Mouse (Mus musculus) stomach, embryonic 14.5 days (tissue): Measurements from ENCODE around the gene Scnm1. TPM values are rescaled to one million over a fixed set of nuclear protein-coding genes. Genes with fewer than 3 reads are reported as not detected.

Experiments used
- ATAC-seq: fragments of 200-750 bp; cut with Nextera tagmentation; 2 replicates; pipeline ENCODE4 v1.8.0; 2017; ENCODE audit warnings: low read depth, moderate TSS enrichment; ENCODE audit not compliant: insufficient number of reproducible peaks, insufficient read depth, low FRiP score
- H3K27ac ChIP-seq: fragments of 300-500 bp; sonication (generic); 2 replicates; pipeline ENCODE4 v1.5.1; 2014; ENCODE audit warnings: mild to moderate bottlenecking, low read length, moderate library complexity, mixed read lengths
- H3K27me3 ChIP-seq: fragments of 300-500 bp; sonication (generic); 2 replicates; pipeline ENCODE4 v1.6.1; 2014; ENCODE audit warnings: low read length, control low read depth, mixed read lengths; ENCODE audit not compliant: control insufficient read depth, insufficient read depth
- H3K36me3 ChIP-seq: fragments of 300-500 bp; sonication (generic); 2 replicates; pipeline ENCODE4 v1.6.1; 2014; ENCODE audit warnings: mild to moderate bottlenecking, control low read depth, low read length, moderate library complexity, mixed read lengths; ENCODE audit not compliant: control insufficient read depth, insufficient read depth
- H3K4me1 ChIP-seq: fragments of 300-500 bp; sonication (generic); 2 replicates; pipeline ENCODE4 v1.6.1; 2014; ENCODE audit warnings: low read length, control low read depth, mixed read lengths; ENCODE audit not compliant: control insufficient read depth, insufficient read depth
- H3K4me2 ChIP-seq: fragments of 300-500 bp; sonication (generic); replicated peaks from 2 replicates; pipeline ENCODE4 v1.6.1; 2014; ENCODE audit warnings: low read depth, low read length, control low read depth
- H3K4me3 ChIP-seq: fragments of 300-500 bp; sonication (generic); 2 replicates; pipeline ENCODE4 v1.5.1; 2014; ENCODE audit warnings: low read depth, low read length, control low read depth
- H3K9ac ChIP-seq: fragments of 300-500 bp; sonication (generic); replicated peaks from 2 replicates; pipeline ENCODE4 v1.6.1; 2014; ENCODE audit warnings: low read depth, mild to moderate bottlenecking, control low read depth, low read length, moderate library complexity, mixed read lengths
- H3K9me3 ChIP-seq: fragments of 300-500 bp; sonication (generic); 2 replicates; pipeline ENCODE4 v1.6.1; 2016; ENCODE audit warnings: low read depth, low read length, control low read depth; ENCODE audit not compliant: control insufficient read depth
- WGBS: fragments of 180-500 bp; shearing (Covaris S2); extraction: QIAGEN DNeasy Blood & Tissue Kit; methylation state at CpG from one replicate; pipeline ENCODE4 v1.1.7; 2014; 5-methylcytosine and 5-hydroxymethylcytosine counted together
- polyA plus RNA-seq: library from polyadenylated mRNA; unstranded; fragments of >200 nt; fragmentation: Nextera tagmentation; extraction: Ambion mirVana; gene quantifications from 2 replicates; pipeline ENCODE4 v1.2.1, GENCODE M21; 2014

The Scnm1 gene
- polyA plus RNA-seq, 1 experiment from 2014 or later: 73.7 TPM

GRCm38 (mm10) chr3:95172526-95173255 is 38.9 kb upstream of the Scnm1 start:
- 0 out of 2 replicates have a peak, but pooled peaks cover 8% of the 10 kb centered on the region for H3K4me1 ChIP-seq
- peak overlapping the region; percentile 31 for H3K4me3 ChIP-seq
- H3K27ac ChIP-seq: no peak overlapping the region
- WGBS: 30% methylated on average over 83 of the region's 84 CpGs
- peaks cover 14% of the 10 kb centered on the region for H3K27me3 ChIP-seq
- no peak for ATAC-seq
- H3K9ac ChIP-seq: no peak overlapping the region
- peaks cover 37% of the 10 kb centered on the region for H3K36me3 ChIP-seq
- H3K4me2 ChIP-seq: peak overlapping the region; percentile 49
- no peaks in the 10 kb centered on the region for H3K9me3 ChIP-seq

- 77% methylated on average over 6 of the region's 6 CpGs for WGBS
- Histone ChIP-seq H3K9me3 (no peaks in the 10 kb centered on the region), H3K36me3 (peaks cover 37% of the 10 kb centered on the region), H3K4me2 (no peak overlapping the region), H3K27me3 (peaks cover 14% of the 10 kb centered on the region), H3K4me1 (0 out of 2 replicates have a peak, but pooled peaks cover 8% of the 10 kb centered on the region), H3K9ac (no peak overlapping the region), H3K4me3 (no peak overlapping the region), H3K27ac (no peak overlapping the region)
- ATAC-seq: no peak
Measured at GRCm38 (mm10) chr3:95171105-95171504, 37.3 kb upstream of the Scnm1 start.

GRCm38 (mm10) chr3:95169996-95170395 is 36.2 kb upstream of the Scnm1 start:
- ATAC-seq: no peak
- H3K9me3 ChIP-seq: no peaks in the 10 kb centered on the region
- peaks cover 14% of the 10 kb centered on the region for H3K27me3 ChIP-seq
- H3K4me2 ChIP-seq: no peak overlapping the region
- peaks cover 37% of the 10 kb centered on the region for H3K36me3 ChIP-seq
- WGBS: 91% methylated on average over 10 of the region's 10 CpGs
- no peak overlapping the region for H3K9ac ChIP-seq
- H3K27ac ChIP-seq: no peak overlapping the region
- H3K4me3 ChIP-seq: no peak overlapping the region
- H3K4me1 ChIP-seq: 0 out of 2 replicates have a peak, but pooled peaks cover 8% of the 10 kb centered on the region

GRCm38 (mm10) chr3:95164840-95165239 is 31.0 kb upstream of the Scnm1 start:
- no peak overlapping the region for H3K27ac ChIP-seq
- no peaks in the 10 kb centered on the region for H3K27me3 ChIP-seq
- peaks cover 24% of the 10 kb centered on the region; the same call in 1 of the 2 replicates for H3K4me1 ChIP-seq
- H3K4me2 ChIP-seq: no peak overlapping the region
- no peak overlapping the region for H3K9ac ChIP-seq
- H3K36me3 ChIP-seq: peaks cover 9% of the 10 kb centered on the region
- 80% methylated on average over 5 of the region's 5 CpGs for WGBS
- no peak overlapping the region for H3K4me3 ChIP-seq
- no peaks in the 10 kb centered on the region for H3K9me3 ChIP-seq
- ATAC-seq: no peak

- Histone ChIP-seq H3K27me3 (no peaks in the 10 kb centered on the region), H3K4me3 (no peak overlapping the region), H3K4me2 (no peak overlapping the region), H3K4me1 (peaks cover 28% of the 10 kb centered on the region; the same call in 1 of the 2 replicates), H3K27ac (no peak overlapping the region), H3K9me3 (no peaks in the 10 kb centered on the region), H3K9ac (no peak overlapping the region), H3K36me3 (peaks cover 3% of the 10 kb centered on the region; the same call in 1 of the 2 replicates)
- no peak for ATAC-seq
- WGBS: 60% methylated on average over 5 of the region's 5 CpGs
Measured at GRCm38 (mm10) chr3:95164256-95164550, 30.4 kb upstream of the Scnm1 start.

- no peak for ATAC-seq
- no peak overlapping the region for H3K27ac ChIP-seq
- peaks cover 3% of the 10 kb centered on the region; the same call in 1 of the 2 replicates for H3K36me3 ChIP-seq
- H3K4me3 ChIP-seq: no peak overlapping the region
- H3K4me2 ChIP-seq: peak overlapping the region; percentile 10; the same call in 1 of the 2 replicates
- no peaks in the 10 kb centered on the region for H3K9me3 ChIP-seq
- WGBS: 48% methylated on average over 11 of the region's 11 CpGs
- H3K27me3 ChIP-seq: no peaks in the 10 kb centered on the region
- H3K4me1 ChIP-seq: peaks cover 28% of the 10 kb centered on the region; the same call in 1 of the 2 replicates
- H3K9ac ChIP-seq: no peak overlapping the region
Measured at GRCm38 (mm10) chr3:95163419-95164255, 29.8 kb upstream of the Scnm1 start.

- peak overlapping the region; percentile 79 for H3K4me3 ChIP-seq
- H3K9me3 ChIP-seq: no peaks in the 10 kb centered on the region
- H3K4me2 ChIP-seq: peak overlapping the region; percentile 63
- 46% methylated on average over 2 of the region's 2 CpGs for WGBS
- ATAC-seq: no peak
- H3K36me3 ChIP-seq: no peaks in the 10 kb centered on the region; the same call in 1 of the 2 replicates
- no peak overlapping the region for H3K9ac ChIP-seq
- no peak overlapping the region for H3K27ac ChIP-seq
- H3K27me3 ChIP-seq: no peaks in the 10 kb centered on the region
- H3K4me1 ChIP-seq: peaks cover 28% of the 10 kb centered on the region; the same call in 1 of the 2 replicates
Measured at GRCm38 (mm10) chr3:95162345-95162628, 28.5 kb upstream of the Scnm1 start.

- ATAC-seq: no peak
- peaks cover 28% of the 10 kb centered on the region; the same call in 1 of the 2 replicates for H3K4me1 ChIP-seq
- H3K4me3 ChIP-seq: peak overlapping the region; percentile 79
- no peaks in the 10 kb centered on the region for H3K27me3 ChIP-seq
- H3K9me3 ChIP-seq: no peaks in the 10 kb centered on the region
- H3K27ac ChIP-seq: peak overlapping the region; percentile 33; the same call in 1 of the 2 replicates
- H3K9ac ChIP-seq: peak overlapping the region; percentile 52; the same call in 1 of the 2 replicates
- WGBS: 6% methylated on average over 9 of the region's 9 CpGs
- peak overlapping the region; percentile 63 for H3K4me2 ChIP-seq
- no peaks in the 10 kb centered on the region; the same call in 1 of the 2 replicates for H3K36me3 ChIP-seq
Measured at GRCm38 (mm10) chr3:95161618-95162344, 28.0 kb upstream of the Scnm1 start.
